Mouse (Mus musculus) forebrain, embryonic 15.5 days (tissue): ENCODE results near the gene Hoxa6. TPM values are rescaled to one million over a fixed set of nuclear protein-coding genes. Genes with fewer than 3 reads are reported as not detected.

Experiments
- ATAC-seq: fragments of 200-750 bp; cut with Nextera tagmentation; replicated peaks from 2 replicates; pipeline ENCODE4 v1.8.0; 2017; ENCODE audit warnings: mild to moderate bottlenecking, moderate TSS enrichment, moderate library complexity
- H3K27ac ChIP-seq: fragments of 300-500 bp; sonication (generic); replicated peaks from 2 replicates; pipeline ENCODE4 v1.5.1; 2015; ENCODE audit warnings: mild to moderate bottlenecking, inconsistent platforms
- H3K27me3 ChIP-seq: fragments of 300-500 bp; sonication (generic); 2 replicates; pipeline ENCODE4 v1.6.1; 2015; ENCODE audit warnings: inconsistent platforms
- H3K36me3 ChIP-seq: fragments of 300-500 bp; sonication (generic); 2 replicates; pipeline ENCODE4 v1.6.1; 2015; ENCODE audit warnings: mild to moderate bottlenecking, inconsistent platforms
- H3K4me1 ChIP-seq: fragments of 300-500 bp; sonication (generic); 2 replicates; pipeline ENCODE4 v1.6.1; 2015; ENCODE audit warnings: inconsistent platforms
- H3K4me2 ChIP-seq: fragments of 300-500 bp; sonication (generic); replicated peaks from 2 replicates; pipeline ENCODE4 v1.6.1; 2015; ENCODE audit warnings: mild to moderate bottlenecking, inconsistent platforms
- H3K4me3 ChIP-seq: fragments of 300-500 bp; sonication (generic); 2 replicates; pipeline ENCODE4 v1.5.1; 2015; ENCODE audit warnings: mild to moderate bottlenecking, inconsistent platforms
- H3K9ac ChIP-seq: fragments of 300-500 bp; sonication (generic); replicated peaks from 2 replicates; pipeline ENCODE4 v1.6.1; 2015; ENCODE audit warnings: mild to moderate bottlenecking, inconsistent platforms
- H3K9me3 ChIP-seq: fragments of 300-500 bp; sonication (generic); 2 replicates; pipeline ENCODE4 v1.6.1; 2016; ENCODE audit warnings: inconsistent platforms
- WGBS: fragments of 180-500 bp; shearing (Covaris S2); methylation state at CpG from one replicate; pipeline ENCODE4 v1.1.7; 2015; ENCODE audit warnings: mixed read lengths; 5-methylcytosine and 5-hydroxymethylcytosine counted together
- polyA plus RNA-seq: library from polyadenylated mRNA; unstranded; fragments of >200 nt; fragmentation: Nextera tagmentation; extraction: Ambion mirVana; gene quantifications from 2 replicates; pipeline ENCODE4 v1.2.1, GENCODE M21; 2015

The Hoxa6 gene
- polyA plus RNA-seq, 1 experiment from 2014 or later = not detected

DNA sequence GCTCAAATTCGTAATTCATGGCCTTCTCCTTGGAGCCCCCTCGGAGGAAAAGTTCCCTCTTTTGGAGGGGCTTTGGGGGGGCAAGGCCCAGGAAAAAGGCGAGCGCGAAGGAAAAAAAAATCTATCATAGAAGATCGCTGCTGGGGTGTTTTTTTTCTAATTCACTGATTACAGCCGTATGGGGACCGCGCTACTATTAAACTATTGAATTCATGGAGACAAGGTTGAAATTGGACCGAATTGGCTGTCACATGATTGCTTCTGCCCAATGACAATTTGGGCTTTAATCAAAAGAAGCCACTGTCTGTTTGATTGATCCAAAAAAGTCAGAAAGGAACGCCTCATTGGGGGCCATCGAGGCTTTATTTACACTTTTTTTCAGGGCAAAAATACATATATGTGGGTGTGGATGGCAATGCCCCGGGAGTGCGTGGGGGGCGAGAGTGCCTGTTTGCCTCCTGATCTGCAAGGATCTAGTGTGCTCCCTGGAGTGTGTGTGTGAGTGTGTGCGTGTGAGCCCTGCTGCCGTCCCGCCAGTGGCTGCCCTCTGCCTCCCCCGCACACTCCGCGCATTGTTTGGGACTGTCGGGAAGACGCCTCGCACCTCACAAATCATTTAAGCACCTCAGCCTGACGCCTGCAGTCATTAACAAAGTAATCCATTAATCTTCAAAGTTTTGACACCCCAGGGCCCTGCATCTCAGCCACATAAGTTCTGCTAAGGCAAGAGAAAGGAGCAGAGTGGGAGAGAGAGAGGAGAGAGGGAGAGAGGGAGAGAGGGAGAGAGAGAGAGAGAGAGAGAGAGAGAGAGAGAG is 43.7 kb downstream of the Hoxa6 start, which contains the start of gene Hoxa2:
Gene Hoxa2 (minus strand): TSS at position 206 of the 815 bp plus-strand sequence.
- Histone ChIP-seq H3K4me2 (no peak within 1 kb of the TSS), H3K36me3 (no peaks in the 10 kb centered on the region), H3K9me3 (no peaks in the 10 kb centered on the region), H3K9ac (no peak within 1 kb of the TSS), H3K27me3 (peaks cover 93% of the 10 kb centered on the region), H3K27ac (no peak within 1 kb of the TSS), H3K4me3 (no peak within 1 kb of the TSS), H3K4me1 (no peaks in the 10 kb centered on the region)
- WGBS = under 1% methylated on average over 25 of the region's 25 CpGs
- no peak for ATAC-seq

DNA sequence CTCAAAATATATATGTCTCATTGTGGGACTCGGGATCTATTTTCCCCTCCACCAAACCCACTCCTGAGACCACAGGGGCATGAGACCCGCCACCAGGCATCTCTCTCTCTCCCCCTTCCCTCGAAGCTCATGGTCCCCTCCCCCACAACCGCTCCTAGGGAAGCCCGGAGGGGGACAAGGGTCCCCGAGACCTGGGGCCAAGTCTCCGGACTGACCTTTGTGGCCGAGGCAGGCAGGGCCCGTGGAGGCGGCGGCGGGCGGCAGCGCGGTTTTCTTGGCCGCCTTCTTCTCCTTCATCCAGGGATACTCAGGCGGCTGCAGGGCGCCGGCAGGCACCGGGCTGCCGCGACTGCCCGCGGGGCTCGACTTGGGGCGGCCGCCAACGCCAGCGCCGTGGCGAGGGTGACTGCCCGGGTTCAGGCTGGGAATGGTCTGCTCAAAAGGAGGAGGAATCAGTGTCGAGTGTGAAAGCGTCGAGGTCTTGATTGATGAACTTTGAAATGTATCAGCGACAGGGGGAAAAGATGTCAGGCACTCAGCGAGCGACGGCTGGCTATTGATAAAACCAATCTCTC is 44.4 kb downstream of the Hoxa6 start:
- no peak for ATAC-seq
- Histone ChIP-seq H3K4me2 (no peak overlapping the region), H3K9ac (no peak overlapping the region), H3K27me3 (peaks cover 94% of the 10 kb centered on the region), H3K4me3 (no peak overlapping the region), H3K36me3 (no peaks in the 10 kb centered on the region), H3K4me1 (no peaks in the 10 kb centered on the region), H3K9me3 (no peaks in the 10 kb centered on the region), H3K27ac (no peak overlapping the region)
- under 1% methylated on average over 39 of the region's 39 CpGs for WGBS

DNA sequence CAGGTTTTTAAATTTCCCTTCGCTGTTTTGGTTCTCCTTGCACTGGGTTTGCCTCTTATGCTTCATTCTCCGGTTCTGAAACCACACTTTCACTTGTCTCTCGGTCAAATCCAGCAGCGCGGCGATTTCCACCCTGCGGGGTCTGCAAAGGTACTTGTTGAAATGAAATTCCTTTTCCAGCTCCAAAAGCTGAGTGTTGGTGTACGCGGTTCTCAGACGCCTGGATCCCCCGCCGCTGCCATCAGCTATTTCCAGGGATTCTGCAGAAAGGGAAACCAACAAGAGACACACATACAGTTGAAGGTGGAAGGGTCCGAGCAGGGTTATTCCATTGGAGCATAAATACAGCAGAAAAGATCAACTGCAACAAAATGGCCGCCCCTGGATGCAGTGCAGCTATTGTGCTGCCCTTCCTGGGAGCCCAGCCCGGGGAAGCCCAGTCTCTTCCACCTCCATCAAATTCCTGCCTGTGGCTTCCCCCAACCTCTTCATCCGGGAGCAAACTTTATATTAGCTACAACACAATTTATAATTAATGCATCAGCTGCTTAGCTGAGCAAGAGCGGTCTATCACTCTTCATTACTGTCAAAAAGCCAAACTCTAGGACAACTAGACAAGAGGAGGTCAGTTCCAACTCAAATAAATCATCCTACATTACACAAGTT is 45.0 kb downstream of the Hoxa6 start:
- Histone ChIP-seq H3K27ac (no peak overlapping the region), H3K9ac (no peak overlapping the region), H3K4me2 (no peak overlapping the region), H3K9me3 (no peaks in the 10 kb centered on the region), H3K36me3 (no peaks in the 10 kb centered on the region), H3K4me3 (no peak overlapping the region), H3K4me1 (peaks cover 6% of the 10 kb centered on the region), H3K27me3 (peaks cover 95% of the 10 kb centered on the region)
- ATAC-seq = no peak
- WGBS = under 1% methylated on average over 17 of the region's 17 CpGs

DNA sequence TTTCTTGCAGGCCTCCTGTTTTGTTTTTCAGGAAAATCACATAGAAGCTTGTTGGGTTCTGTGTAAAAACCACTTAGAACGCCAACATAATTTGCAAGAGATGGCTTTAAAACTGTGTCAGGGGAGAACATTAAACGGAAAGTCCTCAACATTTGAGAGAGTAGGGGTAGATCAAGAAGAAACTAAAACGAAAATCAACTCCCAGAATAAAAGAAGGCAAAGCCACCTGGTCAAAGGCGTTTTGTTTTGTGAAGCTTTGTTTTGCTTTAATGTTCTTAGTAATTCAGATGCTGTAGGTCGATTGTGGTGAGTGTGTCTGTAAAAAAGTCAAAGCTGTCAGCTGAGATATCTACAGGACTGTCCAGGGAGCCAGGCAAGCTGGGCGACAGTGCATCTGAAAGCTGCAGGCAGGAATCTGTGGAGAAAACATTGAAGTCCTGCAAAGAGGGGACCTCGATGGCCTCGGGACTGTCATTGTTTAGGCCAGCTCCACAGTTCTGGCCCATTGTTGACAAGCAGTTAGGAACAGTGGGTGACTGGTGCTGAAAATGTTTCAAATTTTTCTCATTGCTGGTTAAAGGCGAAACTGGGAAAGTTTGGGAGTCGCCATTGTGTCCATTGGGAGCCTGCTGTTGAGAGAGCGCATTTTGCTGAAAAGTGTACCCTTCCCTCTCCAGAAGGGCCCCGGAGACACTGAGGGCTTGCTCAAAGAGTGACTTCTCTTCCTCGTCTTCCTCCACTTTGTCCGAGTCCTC is 45.7 kb downstream of the Hoxa6 start:
- peaks cover 13% of the 10 kb centered on the region for H3K4me1 ChIP-seq
- ATAC-seq = no peak
- H3K4me2 ChIP-seq = no peak overlapping the region
- H3K9me3 ChIP-seq = no peaks in the 10 kb centered on the region
- no peak overlapping the region for H3K9ac ChIP-seq
- H3K4me3 ChIP-seq = no peak overlapping the region
- H3K27me3 ChIP-seq = peaks cover 95% of the 10 kb centered on the region
- no peak overlapping the region for H3K27ac ChIP-seq
- H3K36me3 ChIP-seq = no peaks in the 10 kb centered on the region
- 1% methylated on average over 14 of the region's 14 CpGs for WGBS

DNA sequence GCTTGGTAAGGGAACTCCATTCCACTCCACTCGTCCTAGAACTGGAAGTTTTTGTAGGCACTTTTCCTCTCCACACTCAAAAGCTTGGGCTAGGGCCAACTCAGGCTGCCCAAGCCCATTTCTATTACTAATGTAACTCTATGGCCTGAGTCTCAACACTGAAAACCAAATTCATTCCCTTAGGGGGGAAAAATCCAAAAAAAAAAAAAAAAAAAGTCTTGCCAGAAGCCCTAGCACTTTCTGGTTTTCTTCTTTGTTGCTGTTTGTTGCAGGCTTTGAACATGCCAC is 46.5 kb downstream of the Hoxa6 start:
- Histone ChIP-seq H3K9me3 (no peaks in the 10 kb centered on the region), H3K36me3 (no peaks in the 10 kb centered on the region), H3K4me2 (no peak overlapping the region), H3K27ac (no peak overlapping the region), H3K4me1 (peaks cover 14% of the 10 kb centered on the region), H3K4me3 (no peak overlapping the region), H3K9ac (no peak overlapping the region), H3K27me3 (peaks cover 95% of the 10 kb centered on the region)
- ATAC-seq = no peak
- WGBS = 7% methylated on average over 1 of the region's 1 CpGs

DNA sequence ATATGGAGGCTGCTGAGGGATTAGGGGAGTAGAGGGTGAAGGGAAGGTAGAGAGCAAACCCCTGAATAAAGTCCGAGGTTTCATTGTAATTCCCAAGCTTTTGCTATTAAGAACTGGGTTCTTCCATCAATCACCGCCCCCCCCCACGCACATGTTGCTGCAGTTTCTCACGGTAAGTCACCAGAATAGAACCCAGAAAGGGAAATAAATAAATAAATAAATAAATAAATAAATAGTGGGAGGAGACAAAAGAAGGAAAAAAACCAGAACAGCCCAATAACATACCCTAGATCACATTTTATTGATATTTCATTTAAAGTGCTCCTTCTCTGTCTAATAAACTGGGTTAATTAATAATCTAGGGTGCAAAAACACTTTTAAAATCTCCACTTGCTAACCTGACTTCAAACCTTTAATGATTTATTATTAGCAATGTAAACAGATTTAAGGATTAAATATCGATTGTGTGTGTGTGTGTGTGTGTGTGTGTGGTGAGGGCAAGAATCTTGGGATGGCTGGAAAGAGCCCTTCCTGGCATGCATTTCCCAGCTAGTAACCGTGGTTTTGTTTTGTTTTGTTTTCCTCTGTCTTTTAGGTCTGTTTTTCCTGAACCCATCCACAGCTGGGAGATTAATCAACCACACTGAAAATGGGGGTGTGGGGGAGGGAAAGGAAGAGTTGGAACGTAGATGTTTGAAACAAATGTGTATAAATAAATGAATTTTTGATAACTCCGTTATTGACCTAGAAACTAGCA is 47.0 kb downstream of the Hoxa6 start:
- Histone ChIP-seq H3K9ac (no peak overlapping the region), H3K4me2 (no peak overlapping the region), H3K27ac (no peak overlapping the region), H3K36me3 (no peaks in the 10 kb centered on the region), H3K9me3 (no peaks in the 10 kb centered on the region), H3K4me1 (peaks cover 14% of the 10 kb centered on the region), H3K4me3 (no peak overlapping the region), H3K27me3 (peaks cover 95% of the 10 kb centered on the region)
- 1% methylated on average over 8 of the region's 8 CpGs for WGBS
- no peak for ATAC-seq

DNA sequence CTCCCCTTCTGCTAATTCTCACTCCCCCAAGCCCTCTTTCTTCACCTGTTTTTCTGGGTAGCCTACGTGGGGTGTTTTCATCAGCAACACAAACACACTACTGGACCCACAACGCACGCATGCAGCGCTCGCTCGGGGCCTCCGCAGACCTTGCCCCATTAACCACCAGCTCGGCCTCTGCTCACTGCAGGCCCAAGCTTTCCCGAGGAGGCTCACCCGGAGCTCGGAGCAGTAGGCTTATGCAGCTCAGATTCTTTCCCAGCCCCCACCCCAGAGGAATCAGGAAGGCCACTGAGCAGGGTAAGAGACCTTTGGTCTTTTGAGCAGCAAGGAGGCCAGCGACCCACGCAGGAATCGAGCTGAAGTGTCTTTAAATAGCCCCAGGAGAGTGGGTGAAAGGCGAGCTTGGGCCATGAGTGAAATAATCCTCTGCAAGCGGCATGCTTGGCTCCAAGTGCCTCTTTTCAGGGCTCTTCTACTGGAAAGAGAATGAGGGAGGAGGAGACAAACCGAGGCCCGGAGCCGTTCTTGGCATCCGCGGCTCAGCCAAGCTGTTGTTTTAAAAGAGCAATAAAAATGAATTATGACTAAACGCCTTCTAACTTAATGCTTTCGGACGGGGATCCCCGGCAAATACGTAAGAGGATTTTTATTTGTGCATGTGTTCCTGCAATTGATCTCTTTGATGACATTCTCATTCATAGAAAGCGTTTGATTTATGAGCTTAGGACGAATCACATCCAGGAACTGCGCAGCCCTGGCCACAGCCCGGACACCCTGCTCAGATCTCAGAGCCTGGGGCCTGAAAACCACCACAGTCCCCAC is 47.8 kb downstream of the Hoxa6 start:
- no peak overlapping the region for H3K27ac ChIP-seq
- no peak overlapping the region for H3K4me2 ChIP-seq
- H3K9ac ChIP-seq = no peak overlapping the region
- H3K4me3 ChIP-seq = no peak overlapping the region
- ATAC-seq = no peak
- peaks cover 95% of the 10 kb centered on the region for H3K27me3 ChIP-seq
- no peaks in the 10 kb centered on the region for H3K36me3 ChIP-seq
- WGBS = 1% methylated on average over 30 of the region's 30 CpGs
- no peaks in the 10 kb centered on the region for H3K9me3 ChIP-seq
- peaks cover 14% of the 10 kb centered on the region for H3K4me1 ChIP-seq

DNA sequence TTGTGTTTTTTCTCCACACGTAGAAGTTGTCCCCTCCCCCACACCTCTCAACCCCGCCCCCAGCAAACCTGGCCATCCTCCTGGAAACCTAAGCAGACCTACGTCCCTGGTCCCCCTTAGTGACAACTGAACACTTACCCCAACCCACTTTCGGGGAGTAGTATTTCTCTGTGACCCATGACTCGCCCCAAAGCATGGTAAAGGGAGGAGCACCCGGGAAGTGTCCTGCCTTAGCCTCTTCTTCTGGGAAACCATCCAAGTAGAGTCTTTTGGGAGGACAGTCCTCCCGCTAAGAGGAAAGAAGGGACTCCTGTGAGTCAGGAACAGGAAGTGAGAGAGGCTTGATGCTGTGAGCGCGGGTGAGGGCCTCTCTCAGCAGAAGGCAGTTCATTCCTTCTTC is 48.5 kb downstream of the Hoxa6 start:
- no peak for ATAC-seq
- Histone ChIP-seq H3K9me3 (no peaks in the 10 kb centered on the region), H3K36me3 (no peaks in the 10 kb centered on the region), H3K4me3 (no peak overlapping the region), H3K9ac (no peak overlapping the region), H3K27ac (no peak overlapping the region), H3K27me3 (peaks cover 95% of the 10 kb centered on the region), H3K4me1 (peaks cover 14% of the 10 kb centered on the region), H3K4me2 (no peak overlapping the region)
- WGBS = 4% methylated on average over 8 of the region's 9 CpGs

DNA sequence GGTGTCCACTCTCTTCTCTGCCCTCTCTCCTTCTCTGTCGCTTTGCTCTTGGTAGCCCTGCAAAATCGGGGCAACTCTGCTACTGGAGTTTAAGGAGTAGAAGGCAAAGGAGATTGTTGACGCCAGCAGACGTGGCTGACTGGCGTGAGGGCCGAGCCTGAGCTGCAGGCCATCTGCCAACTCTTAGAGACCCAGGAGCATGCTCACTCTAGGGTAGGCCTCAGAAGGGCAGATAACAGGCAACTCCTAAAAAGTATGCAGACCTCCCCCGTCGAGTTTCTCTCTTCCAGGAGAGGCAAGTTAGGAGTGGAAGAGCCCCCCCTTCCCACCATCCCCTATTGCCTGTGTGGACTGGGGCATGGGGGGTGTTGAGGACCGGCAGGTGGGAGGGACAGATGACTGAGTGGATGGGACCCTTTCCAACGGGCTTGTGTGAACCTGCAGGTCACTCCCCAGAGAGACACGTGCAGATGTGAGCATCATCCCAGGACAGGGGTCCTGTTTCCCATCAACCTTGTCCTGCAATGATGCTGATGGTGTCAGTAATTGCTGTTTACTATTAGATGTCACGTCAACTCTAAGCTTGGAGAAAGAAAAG is 49.3 kb downstream of the Hoxa6 start:
- Histone ChIP-seq H3K9me3 (no peaks in the 10 kb centered on the region), H3K4me2 (peak overlapping the region; percentile 93; the same call in 1 of the 2 replicates), H3K36me3 (no peaks in the 10 kb centered on the region), H3K27ac (no peak overlapping the region), H3K4me3 (peak overlapping the region; percentile 46; the same call in 1 of the 2 replicates), H3K27me3 (peaks cover 97% of the 10 kb centered on the region), H3K4me1 (peaks cover 14% of the 10 kb centered on the region), H3K9ac (no peak overlapping the region)
- ATAC-seq = no peak
- WGBS = 4% methylated on average over 12 of the region's 12 CpGs

DNA sequence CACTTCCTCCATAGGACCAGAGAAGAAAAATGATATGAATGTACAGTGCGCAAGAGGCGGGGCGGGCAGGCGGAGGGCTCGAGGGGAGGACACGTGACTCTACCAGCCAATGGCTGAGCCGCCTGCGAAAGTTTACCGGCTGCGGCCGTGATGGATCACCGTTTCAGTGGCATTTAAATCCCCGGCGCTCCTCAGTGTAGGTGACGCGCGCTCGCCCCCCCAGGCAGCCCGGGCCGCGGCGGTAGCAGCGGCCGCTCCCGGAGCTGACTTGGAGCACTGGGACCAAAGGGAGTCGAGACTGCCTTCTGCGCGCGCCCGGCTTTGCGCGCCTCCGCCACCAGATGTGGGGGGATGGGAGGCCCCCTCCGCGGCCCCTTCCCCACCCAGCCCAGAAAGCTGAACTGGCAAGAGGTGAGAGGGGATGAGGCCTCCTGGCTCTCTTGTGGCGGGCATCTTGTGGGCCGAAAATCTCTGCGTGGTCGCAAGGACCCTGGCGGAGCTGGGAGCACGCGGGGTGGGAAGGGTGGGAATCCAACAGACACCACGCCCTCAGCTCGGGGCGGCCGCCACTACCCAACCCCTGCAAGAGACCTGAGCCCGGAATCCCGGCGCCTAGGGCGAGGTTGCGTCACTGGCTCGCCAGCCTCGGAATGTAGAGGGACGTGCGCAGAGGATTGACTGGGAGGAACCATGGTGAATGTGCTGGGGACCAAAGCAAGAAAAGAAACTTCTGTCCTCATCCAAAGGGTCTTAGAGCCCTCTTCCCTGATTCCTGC is 50.1 kb downstream of the Hoxa6 start, which contains the start of gene Hoxa1:
Gene Hoxa1 (minus strand): TSS at position 42 of the 776 bp plus-strand sequence.
- ATAC-seq = peak; percentile 70
- Histone ChIP-seq H3K4me1 (peaks cover 14% of the 10 kb centered on the region), H3K4me3 (peak within 1 kb of the TSS; percentile 46), H3K36me3 (no peaks in the 10 kb centered on the region), H3K27ac (no peak within 1 kb of the TSS), H3K27me3 (peaks cover 97% of the 10 kb centered on the region), H3K9ac (0 out of 2 replicates have a peak within 1 kb of the TSS, but pooled peaks have one; percentile 11), H3K4me2 (peak within 1 kb of the TSS; percentile 93), H3K9me3 (no peaks in the 10 kb centered on the region)
- WGBS = 0% methylated on average over 48 of the region's 55 CpGs
